Mouse (Mus musculus) forebrain, embryonic 14.5 days (tissue): Measurements from ENCODE around the gene Pex7. TPM values are rescaled to one million over a fixed set of nuclear protein-coding genes. Genes with fewer than 3 reads are reported as not detected.
A peak's percentile ranks its signal among the peaks of the same experiment; 100 is the strongest.

Experiments used
- ATAC-seq: fragments of 200-750 bp; cut with Nextera tagmentation; 2 replicates; pipeline ENCODE4 v1.8.0; 2017; ENCODE audit warnings: mild to moderate bottlenecking, moderate library complexity
- DNase-seq: peaks from one replicate; pipeline ENCODE4 v3.0.0-alpha.2; 2015; ENCODE audit warnings: low spot score
- H3K27ac ChIP-seq: fragments of 300-500 bp; sonication (generic); 2 replicates; pipeline ENCODE4 v1.5.1; 2014; ENCODE audit warnings: low read depth, mild to moderate bottlenecking, control low read depth, low read length, moderate library complexity
- H3K27me3 ChIP-seq: fragments of 300-500 bp; sonication (generic); replicated peaks from 2 replicates; pipeline ENCODE4 v1.6.1; 2014; ENCODE audit warnings: low read length, control low read depth, mixed read lengths; ENCODE audit not compliant: control insufficient read depth, insufficient read depth
- H3K36me3 ChIP-seq: fragments of 300-500 bp; sonication (generic); 2 replicates; pipeline ENCODE4 v1.6.1; 2014; ENCODE audit warnings: low read length, control low read depth; ENCODE audit not compliant: control insufficient read depth, insufficient read depth
- H3K4me1 ChIP-seq: fragments of 300-500 bp; sonication (generic); 2 replicates; pipeline ENCODE4 v1.6.1; 2014; ENCODE audit warnings: antibody characterized with exemption, low read length, control low read depth; ENCODE audit not compliant: control insufficient read depth, insufficient read depth
- H3K4me2 ChIP-seq: fragments of 300-500 bp; sonication (generic); 2 replicates; pipeline ENCODE4 v1.6.1; 2014; ENCODE audit warnings: mild to moderate bottlenecking, control low read depth, low read length
- H3K4me3 ChIP-seq: fragments of 300-500 bp; sonication (generic); 2 replicates; pipeline ENCODE4 v1.5.1; 2014; ENCODE audit warnings: low read depth, low read length, control low read depth
- H3K9ac ChIP-seq: fragments of 300-500 bp; sonication (generic); 2 replicates; pipeline ENCODE4 v1.6.1; 2014; ENCODE audit warnings: mild to moderate bottlenecking, low read length, control low read depth, moderate library complexity
- H3K9me3 ChIP-seq: fragments of 300-500 bp; sonication (generic); replicated peaks from 2 replicates; pipeline ENCODE4 v1.6.1; 2016; ENCODE audit warnings: low read length, control low read depth, mixed read lengths; ENCODE audit not compliant: control insufficient read depth
- whole genome bisulfite sequencing: fragments of 180-500 bp; shearing (Covaris S2); extraction: QIAGEN DNeasy Blood & Tissue Kit; methylation state at CpG from one replicate; pipeline ENCODE4 v1.1.7; 2014; 5-methylcytosine and 5-hydroxymethylcytosine counted together
- polyA plus RNA-seq: library from polyadenylated mRNA; unstranded; fragments of >200 nt; fragmentation: Nextera tagmentation; extraction: Ambion mirVana; gene quantifications from 2 replicates; pipeline ENCODE4 v1.2.1, GENCODE M21; 2014

The Pex7 gene
- polyA plus RNA-seq, 1 experiment from 2014 or later, result 29.8 TPM

DNA sequence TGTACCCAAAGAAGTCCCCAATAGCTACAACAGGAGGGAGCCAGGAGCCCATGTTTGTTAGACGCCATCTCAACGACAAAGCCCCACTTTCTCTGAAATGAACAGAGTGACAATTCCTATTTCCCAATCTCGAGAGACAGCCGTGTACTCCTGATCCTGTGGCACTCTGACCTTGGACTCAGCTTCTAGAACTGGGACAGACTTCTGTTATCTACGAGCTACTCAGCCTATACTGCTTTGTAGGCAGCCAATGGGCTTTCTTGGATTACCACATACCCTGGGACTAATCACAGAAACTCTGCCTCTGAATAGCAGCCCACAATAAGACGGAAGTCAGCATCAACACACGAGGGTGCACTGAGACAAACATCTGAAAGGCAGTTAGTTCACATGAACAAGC is 5.5 kb downstream of the Pex7 start:
- Histone ChIP-seq H3K36me3 (0 out of 2 replicates have a peak, but pooled peaks cover 4% of the 10 kb centered on the region), H3K27ac (no peak overlapping the region), H3K4me1 (no peaks in the 10 kb centered on the region), H3K4me3 (no peak overlapping the region), H3K4me2 (no peak overlapping the region), H3K27me3 (no peaks in the 10 kb centered on the region), H3K9ac (no peak overlapping the region), H3K9me3 (no peaks in the 10 kb centered on the region)
- DNase-seq (no peak), ATAC-seq (no peak)
- 72% methylated on average over 7 of the region's 7 CpGs for WGBS

DNA sequence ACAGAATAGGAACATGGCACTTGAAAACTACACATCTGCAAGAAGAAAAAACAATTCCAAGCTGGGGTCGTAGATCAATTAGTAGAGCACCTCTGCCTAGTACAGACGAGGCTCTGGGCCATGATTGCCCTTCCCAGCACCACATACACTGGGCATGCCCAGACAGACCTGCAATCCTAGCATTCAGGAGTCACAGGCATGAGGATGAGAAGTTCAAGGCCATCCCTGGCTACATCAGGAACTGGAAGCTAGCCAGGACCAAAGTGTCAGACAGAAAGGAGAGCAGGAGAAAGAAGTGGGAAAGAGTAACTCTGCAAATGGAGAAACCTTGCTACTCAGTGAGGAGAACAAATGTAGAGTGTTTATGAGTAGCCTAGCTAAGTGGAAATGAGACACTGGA is 7.3 kb downstream of the Pex7 start:
- no peaks in the 10 kb centered on the region for H3K9me3 ChIP-seq
- H3K4me1 ChIP-seq, result no peaks in the 10 kb centered on the region
- no peak overlapping the region for H3K27ac ChIP-seq
- no peaks in the 10 kb centered on the region for H3K27me3 ChIP-seq
- 73% methylated on average over 2 of the region's 2 CpGs for WGBS
- H3K9ac ChIP-seq, result no peak overlapping the region
- no peak overlapping the region for H3K4me3 ChIP-seq
- no peak for DNase-seq
- H3K4me2 ChIP-seq, result no peak overlapping the region
- 0 out of 2 replicates have a peak, but pooled peaks cover 4% of the 10 kb centered on the region for H3K36me3 ChIP-seq
- no peak for ATAC-seq

DNA sequence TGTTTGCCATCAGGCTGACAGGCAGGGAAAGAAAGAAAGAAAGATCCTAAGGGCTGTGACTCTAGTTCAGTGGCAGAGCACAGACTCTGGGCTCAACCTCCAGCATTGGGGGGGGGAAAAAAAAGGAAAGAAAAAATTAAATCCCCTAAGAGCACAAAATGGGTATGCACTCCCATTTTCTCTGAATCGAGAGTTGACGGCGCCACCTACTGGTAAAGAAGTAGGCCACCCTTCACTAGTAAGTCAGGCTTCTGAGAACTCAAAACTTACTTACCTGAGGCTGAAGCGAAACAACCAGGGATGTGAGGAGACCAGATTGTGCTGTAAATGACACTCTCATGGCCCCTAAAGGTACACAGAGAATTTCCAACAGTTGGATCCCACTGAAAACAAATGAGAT is 13.5 kb downstream of the Pex7 start:
- 12% methylated on average over 4 of the region's 4 CpGs for WGBS
- DNase-seq, result peak; percentile 74
- no peaks in the 10 kb centered on the region for H3K27me3 ChIP-seq

GRCm38 (mm10) chr10:19893146-19893545 is 14.3 kb downstream of the Pex7 start:
- Histone ChIP-seq H3K27ac (no peak overlapping the region), H3K9ac (no peak overlapping the region), H3K4me2 (no peak overlapping the region), H3K9me3 (no peaks in the 10 kb centered on the region), H3K27me3 (no peaks in the 10 kb centered on the region), H3K36me3 (0 out of 2 replicates have a peak, but pooled peaks cover 1% of the 10 kb centered on the region), H3K4me3 (no peak overlapping the region), H3K4me1 (no peaks in the 10 kb centered on the region)
- DNase-seq, result no peak
- WGBS, result 73% methylated on average over 6 of the region's 6 CpGs
- ATAC-seq, result no peak

More for the DNA sequence above, 13.5 kb downstream of the Pex7 start:
- 0 out of 2 replicates have a peak, but pooled peaks cover 4% of the 10 kb centered on the region for H3K36me3 ChIP-seq
- H3K9ac ChIP-seq, result no peak overlapping the region
- H3K27ac ChIP-seq, result no peak overlapping the region
- ATAC-seq, result peak; percentile 29; the same call in 1 of the 2 replicates
- no peaks in the 10 kb centered on the region for H3K4me1 ChIP-seq
- no peak overlapping the region for H3K4me3 ChIP-seq
- H3K4me2 ChIP-seq, result no peak overlapping the region
- H3K9me3 ChIP-seq, result no peaks in the 10 kb centered on the region

DNA sequence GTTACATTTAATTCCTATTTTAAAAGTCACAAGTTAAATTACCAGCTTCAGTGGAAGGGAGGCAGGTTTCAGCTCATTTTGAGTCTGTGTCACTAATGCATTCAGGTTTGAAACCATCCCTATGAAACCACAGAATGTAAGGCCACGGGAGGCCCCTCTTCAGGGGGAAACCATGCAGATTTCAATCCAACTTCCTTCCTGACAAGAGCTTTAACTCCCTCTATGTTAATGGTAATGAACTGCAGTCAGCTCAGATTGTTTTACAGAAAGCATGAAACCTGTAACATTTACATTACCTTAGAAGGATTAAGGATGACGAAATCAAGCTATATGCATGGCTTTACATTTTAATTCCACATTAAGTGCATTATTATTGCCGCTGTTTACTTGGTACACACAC is 15.8 kb downstream of the Pex7 start:
- Histone ChIP-seq H3K27ac (no peak overlapping the region), H3K36me3 (no peaks in the 10 kb centered on the region), H3K4me3 (no peak overlapping the region), H3K9ac (no peak overlapping the region), H3K9me3 (no peaks in the 10 kb centered on the region), H3K4me1 (no peaks in the 10 kb centered on the region), H3K4me2 (no peak overlapping the region), H3K27me3 (no peaks in the 10 kb centered on the region)
- ATAC-seq (no peak), DNase-seq (no peak)
- WGBS, result 51% methylated on average over 3 of the region's 3 CpGs

DNA sequence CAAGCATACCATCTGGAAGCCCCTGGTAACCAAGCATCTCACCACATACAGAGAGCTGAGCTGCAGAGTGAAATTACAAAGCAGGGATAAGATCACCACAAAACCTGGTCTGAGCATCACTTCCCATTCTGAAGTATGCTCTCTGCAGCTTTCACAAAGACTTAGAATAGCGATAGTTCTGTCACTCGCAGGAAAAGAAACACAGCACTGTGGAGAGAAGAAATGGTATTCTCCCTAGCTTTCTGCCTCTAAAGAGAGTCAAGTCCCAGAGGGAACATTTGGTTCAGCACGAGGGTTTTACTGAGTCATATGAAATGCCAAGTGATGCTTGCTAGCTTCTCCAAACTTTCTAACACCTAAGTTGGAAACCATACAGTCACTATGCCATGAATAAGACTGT is 17.6 kb downstream of the Pex7 start:
- H3K4me1 ChIP-seq, result no peaks in the 10 kb centered on the region
- H3K4me3 ChIP-seq, result no peak overlapping the region
- H3K36me3 ChIP-seq, result no peaks in the 10 kb centered on the region
- no peaks in the 10 kb centered on the region for H3K27me3 ChIP-seq
- H3K4me2 ChIP-seq, result no peak overlapping the region
- 86% methylated on average over 3 of the region's 3 CpGs for WGBS
- H3K9me3 ChIP-seq, result no peaks in the 10 kb centered on the region
- no peak overlapping the region for H3K9ac ChIP-seq
- no peak overlapping the region for H3K27ac ChIP-seq
- ATAC-seq, result no peak
- no peak for DNase-seq

DNA sequence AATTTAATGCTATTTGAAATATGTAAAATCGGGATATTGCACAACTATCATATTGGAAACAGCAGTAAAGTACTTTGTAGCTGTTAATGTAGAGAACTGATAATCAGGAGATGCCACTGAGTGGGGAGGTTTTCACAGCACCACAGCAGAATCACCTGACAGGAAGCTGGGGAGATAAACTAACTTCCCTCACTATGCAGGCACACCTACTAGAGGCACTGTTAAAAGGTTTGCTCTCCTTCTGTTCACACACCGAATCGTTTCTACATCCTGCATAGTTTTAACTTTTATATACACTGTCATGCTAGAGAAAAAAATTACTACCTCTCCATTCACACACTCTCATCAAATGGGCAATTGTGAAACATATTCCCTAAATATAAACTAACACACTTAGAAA is 21.2 kb downstream of the Pex7 start:
- H3K4me3 ChIP-seq, result no peak overlapping the region
- H3K36me3 ChIP-seq, result 0 out of 2 replicates have a peak, but pooled peaks cover 2% of the 10 kb centered on the region
- H3K9me3 ChIP-seq, result no peaks in the 10 kb centered on the region
- DNase-seq, result no peak
- WGBS, result 91% methylated on average over 3 of the region's 3 CpGs
- H3K4me1 ChIP-seq, result no peaks in the 10 kb centered on the region
- H3K27ac ChIP-seq, result no peak overlapping the region
- H3K9ac ChIP-seq, result no peak overlapping the region
- H3K27me3 ChIP-seq, result no peaks in the 10 kb centered on the region
- ATAC-seq, result no peak
- no peak overlapping the region for H3K4me2 ChIP-seq

DNA sequence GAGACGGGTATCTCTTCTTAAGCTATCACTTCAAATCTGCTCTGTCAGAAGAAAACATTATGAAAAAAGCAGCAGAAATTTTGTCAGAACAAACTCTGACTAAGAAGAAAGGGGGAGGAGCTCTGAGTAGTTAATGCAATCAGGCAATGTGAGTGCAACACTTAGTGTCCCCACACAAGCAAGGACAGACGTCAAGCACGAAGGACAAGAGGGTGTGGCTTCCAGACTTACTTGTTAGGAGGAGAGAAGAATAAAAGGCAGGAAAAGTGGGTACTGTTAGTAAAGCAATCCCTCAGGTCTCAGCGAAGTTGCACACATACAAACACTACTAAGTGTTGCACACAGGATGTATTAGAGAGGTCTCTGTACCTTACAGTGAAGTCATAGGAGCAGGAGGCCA is 23.1 kb downstream of the Pex7 start:
- H3K9ac ChIP-seq, result no peak overlapping the region
- WGBS, result 72% methylated on average over 4 of the region's 4 CpGs
- H3K9me3 ChIP-seq, result no peaks in the 10 kb centered on the region
- no peak overlapping the region for H3K4me2 ChIP-seq
- no peaks in the 10 kb centered on the region for H3K4me1 ChIP-seq
- no peak overlapping the region for H3K27ac ChIP-seq
- ATAC-seq (no peak), DNase-seq (no peak)
- H3K27me3 ChIP-seq, result no peaks in the 10 kb centered on the region
- 0 out of 2 replicates have a peak, but pooled peaks cover 2% of the 10 kb centered on the region for H3K36me3 ChIP-seq
- H3K4me3 ChIP-seq, result no peak overlapping the region

DNA sequence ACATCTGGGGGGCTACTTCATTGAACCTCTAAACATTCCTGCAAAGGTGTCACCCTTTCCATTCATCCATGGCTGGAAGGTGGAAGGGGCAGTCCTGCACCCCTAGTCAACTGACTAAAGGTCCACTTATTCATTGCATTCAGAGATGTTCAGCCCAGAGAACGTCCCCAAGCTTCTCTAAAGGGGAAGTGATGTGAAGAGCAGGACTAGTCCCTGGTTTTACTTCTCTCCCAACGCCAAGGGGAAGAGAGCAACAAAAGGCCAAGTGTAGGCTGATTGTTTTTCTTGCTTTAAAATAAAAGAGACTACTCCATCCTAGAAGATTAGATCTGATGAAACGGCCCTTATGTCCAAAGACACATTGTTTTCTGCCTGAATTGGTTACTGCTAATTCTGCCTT is 27.1 kb downstream of the Pex7 start:
- no peak overlapping the region for H3K27ac ChIP-seq
- no peaks in the 10 kb centered on the region; the same call in 1 of the 2 replicates for H3K4me1 ChIP-seq
- H3K9ac ChIP-seq, result no peak overlapping the region
- no peak overlapping the region for H3K4me2 ChIP-seq
- ATAC-seq (no peak), DNase-seq (no peak)
- H3K36me3 ChIP-seq, result 0 out of 2 replicates have a peak, but pooled peaks cover 2% of the 10 kb centered on the region
- no peaks in the 10 kb centered on the region for H3K9me3 ChIP-seq
- no peak overlapping the region for H3K4me3 ChIP-seq
- no peaks in the 10 kb centered on the region for H3K27me3 ChIP-seq
- WGBS, result 69% methylated on average over 3 of the region's 3 CpGs
